Mouse (Mus musculus) G1E (cell line): ENCODE measurements around the gene Magi2.

Experiments
- CTCF ChIP-seq: IDR thresholded peaks from 2 replicates; pipeline ENCODE4 v1.5.1; 2012; ENCODE audit warnings: low read depth, low read length, inconsistent platforms, mixed read lengths
- GATA1 ChIP-seq: IDR thresholded peaks from 2 replicates; pipeline ENCODE4 v1.6.1; 2012; ENCODE audit warnings: borderline replicate concordance, low read length, inconsistent platforms, mixed read lengths
- TAL1 ChIP-seq: conservative IDR thresholded peaks from 2 replicates; pipeline ENCODE4 v1.6.1; 2012; ENCODE audit warnings: low read depth, low read length, inconsistent platforms, mixed read lengths

DNA sequence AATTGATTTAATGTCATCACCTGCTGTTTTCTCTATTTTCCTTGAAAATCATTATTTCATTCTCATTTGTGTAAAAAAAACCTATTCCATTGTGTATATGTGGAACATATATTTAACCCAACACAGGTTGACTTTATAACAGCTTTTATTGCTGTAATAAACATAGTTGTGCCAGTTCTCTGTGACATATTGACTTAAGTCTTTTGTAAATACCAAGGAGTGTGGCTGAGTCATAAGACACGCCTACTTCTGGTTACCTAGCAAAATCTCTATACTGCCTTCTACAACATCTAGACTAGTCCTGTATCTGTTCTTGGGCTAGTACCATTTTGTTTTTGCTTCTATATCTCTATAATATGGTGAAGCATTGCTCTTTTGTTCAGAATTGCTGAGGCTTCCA lies 737.3 kb downstream of the Magi2 start:
- TF ChIP-seq TAL1: no peak
- TF ChIP-seq CTCF: no peak
- TF ChIP-seq GATA1: no peak
